Mouse (Mus musculus): ENCODE results near the gene Ppp2r3a. TPM values are rescaled to one million over a fixed set of nuclear protein-coding genes. Genes with fewer than 3 reads are reported as not detected.

Ppp2r3a gene
- polyA plus RNA-seq, 1 experiment from 2014 or later, result 3.2 TPM

Other genes with a start within 250 kb of the Ppp2r3a start
- gene Pccb, start 216.9 kb downstream of the Ppp2r3a start, polyA plus RNA-seq (2015; fragmentation: Nextera tagmentation; extraction: Ambion mirVana), result 7.5 and 8.4 TPM in 2 replicates
- gene Msl2, start 177.7 kb downstream of the Ppp2r3a start, polyA plus RNA-seq (2015; fragmentation: Nextera tagmentation; extraction: Ambion mirVana), result 2.2 and 2.4 TPM in 2 replicates

All from liver, embryonic 15.5 days (tissue).